Mouse (Mus musculus) heart, adult 2 months (tissue): ENCODE data around the gene Duox2.

Source experiments
- CTCF ChIP-seq: fragments of 200-600 bp; IDR thresholded peaks from 2 replicates; pipeline ENCODE4 v1.8.1; 2022; ENCODE audit warnings: antibody characterized with exemption, mild to moderate bottlenecking, moderate library complexity
- EP300 ChIP-seq: fragments of 200-500 bp; IDR thresholded peaks from 2 replicates; pipeline ENCODE4 v1.6.1; 2011; ENCODE audit warnings: low read depth, low read length, control low read depth; ENCODE audit not compliant: insufficient read depth

- TF ChIP-seq EP300, result no peak
- TF ChIP-seq CTCF, result no peak
These were observed 66.6 kb downstream of the Duox2 start for GRCm38 (mm10) chr2:122231616-122232015.
